Mouse (Mus musculus) adrenal gland, adult 8-10 months (tissue): ENCODE data around the gene Hoxb5. TPM values are rescaled to one million over a fixed set of nuclear protein-coding genes. Genes with fewer than 3 reads are reported as not detected.

Experiments used
- DNase-seq: peaks from one replicate; pipeline ENCODE4 v3.0.0; 2022
- total RNA-seq, 4 experiments: library from RNA; stranded (reverse); gene quantifications; 2 replicates each; pipeline ENCODE4 v1.2.4; 2022

Hoxb5 gene
- total RNA-seq, 4 experiments from 2014 or later: 25.2 to 38.3 (median 26.7) TPM

GRCm38 (mm10) chr11:96341701-96342575, 38.8 kb downstream of the Hoxb5 start:
- DNase-seq: peak; percentile 54

- DNase-seq: no peak
Observed at GRCm38 (mm10) chr11:96342576-96342930, 39.4 kb downstream of the Hoxb5 start.

- DNase-seq: no peak
Observed at GRCm38 (mm10) chr11:96343206-96343745, 40.1 kb downstream of the Hoxb5 start.

GRCm38 (mm10) chr11:96344061-96344877, 41.1 kb downstream of the Hoxb5 start:
- DNase-seq: no peak

- DNase-seq: no peak
Observed at GRCm38 (mm10) chr11:96344878-96345159, 41.7 kb downstream of the Hoxb5 start.

- DNase-seq: no peak
Observed at GRCm38 (mm10) chr11:96345220-96345892, 42.2 kb downstream of the Hoxb5 start.

- DNase-seq: no peak
Observed at GRCm38 (mm10) chr11:96345893-96346806, 43.0 kb downstream of the Hoxb5 start.

- no peak for DNase-seq
Observed at GRCm38 (mm10) chr11:96346916-96347520, 43.9 kb downstream of the Hoxb5 start.

GRCm38 (mm10) chr11:96347717-96348116, 44.6 kb downstream of the Hoxb5 start:
- no peak for DNase-seq

- no peak for DNase-seq
Observed at GRCm38 (mm10) chr11:96348141-96348928, 45.2 kb downstream of the Hoxb5 start.

- no peak for DNase-seq
Observed at GRCm38 (mm10) chr11:96348988-96349387, 45.9 kb downstream of the Hoxb5 start.

GRCm38 (mm10) chr11:96349491-96350340, 46.6 kb downstream of the Hoxb5 start:
- DNase-seq: no peak

- DNase-seq: no peak
Observed at GRCm38 (mm10) chr11:96350341-96350624, 47.1 kb downstream of the Hoxb5 start, which contains the start of gene Hoxb2. TSS of gene Hoxb2 (plus strand) at chr11:96350525.

- no peak for DNase-seq
Observed at GRCm38 (mm10) chr11:96350791-96351190, 47.7 kb downstream of the Hoxb5 start.

GRCm38 (mm10) chr11:96351312-96351711, 48.2 kb downstream of the Hoxb5 start:
- no peak for DNase-seq

GRCm38 (mm10) chr11:96351831-96352230, 48.7 kb downstream of the Hoxb5 start:
- peak; percentile 70 for DNase-seq

- no peak for DNase-seq
Observed at GRCm38 (mm10) chr11:96352691-96353521, 49.8 kb downstream of the Hoxb5 start.

GRCm38 (mm10) chr11:96353522-96353841, 50.3 kb downstream of the Hoxb5 start:
- no peak for DNase-seq

GRCm38 (mm10) chr11:96353939-96354338, 50.8 kb downstream of the Hoxb5 start:
- no peak for DNase-seq
